Mouse (Mus musculus): ENCODE measurements around the gene Fbxo42.

Fbxo42 gene

GRCm38 (mm10) chr4:141147112-141148008 is at the start of gene Fbxo42:
Gene Fbxo42 (plus strand): TSS chr4:141147913.
- DNase-seq (ENCODE audit: low spot score) = peak; percentile 95

- DNase-seq (ENCODE audit: low spot score) = no peak
Measured at GRCm38 (mm10) chr4:141098935-141099334, 48.8 kb upstream of the Fbxo42 start.

GRCm38 (mm10) chr4:141099956-141100355 is 47.8 kb upstream of the Fbxo42 start:
- DNase-seq (ENCODE audit: low spot score) = no peak

- no peak for DNase-seq (ENCODE audit: low spot score)
Measured at GRCm38 (mm10) chr4:141101291-141101690, 46.4 kb upstream of the Fbxo42 start.

GRCm38 (mm10) chr4:141101855-141102254 is 45.9 kb upstream of the Fbxo42 start:
- no peak for DNase-seq (ENCODE audit: low spot score)

- DNase-seq (ENCODE audit: low spot score) = no peak
Measured at GRCm38 (mm10) chr4:141106526-141107183, 41.1 kb upstream of the Fbxo42 start.

- no peak for DNase-seq (ENCODE audit: low spot score)
Measured at GRCm38 (mm10) chr4:141108196-141108732, 39.4 kb upstream of the Fbxo42 start.

- no peak for DNase-seq (ENCODE audit: low spot score)
Measured at GRCm38 (mm10) chr4:141113831-141114230, 33.9 kb upstream of the Fbxo42 start.

- DNase-seq (ENCODE audit: low spot score) = peak; percentile 49
Measured at GRCm38 (mm10) chr4:141114521-141114981, 33.2 kb upstream of the Fbxo42 start.

GRCm38 (mm10) chr4:141115398-141115797 is 32.3 kb upstream of the Fbxo42 start:
- DNase-seq (ENCODE audit: low spot score) = no peak

GRCm38 (mm10) chr4:141118691-141119090 is 29.0 kb upstream of the Fbxo42 start:
- no peak for DNase-seq (ENCODE audit: low spot score)

GRCm38 (mm10) chr4:141120700-141121099 is 27.0 kb upstream of the Fbxo42 start:
- peak; percentile 71 for DNase-seq (ENCODE audit: low spot score)

- no peak for DNase-seq (ENCODE audit: low spot score)
Measured at GRCm38 (mm10) chr4:141122663-141123062, 25.1 kb upstream of the Fbxo42 start.

GRCm38 (mm10) chr4:141123065-141123464 is 24.6 kb upstream of the Fbxo42 start:
- DNase-seq (ENCODE audit: low spot score) = no peak

GRCm38 (mm10) chr4:141129190-141129710 is 18.5 kb upstream of the Fbxo42 start:
- DNase-seq (ENCODE audit: low spot score) = no peak

GRCm38 (mm10) chr4:141130704-141131342 is 16.9 kb upstream of the Fbxo42 start:
- DNase-seq (ENCODE audit: low spot score) = peak; percentile 60

GRCm38 (mm10) chr4:141131531-141132061 is 16.1 kb upstream of the Fbxo42 start:
- DNase-seq (ENCODE audit: low spot score) = no peak

GRCm38 (mm10) chr4:141132191-141132590 is 15.5 kb upstream of the Fbxo42 start:
- no peak for DNase-seq (ENCODE audit: low spot score)

- no peak for DNase-seq (ENCODE audit: low spot score)
Measured at GRCm38 (mm10) chr4:141133227-141133626, 14.5 kb upstream of the Fbxo42 start.

GRCm38 (mm10) chr4:141134031-141134441 is 13.7 kb upstream of the Fbxo42 start:
- no peak for DNase-seq (ENCODE audit: low spot score)

- no peak for DNase-seq (ENCODE audit: low spot score)
Measured at GRCm38 (mm10) chr4:141134751-141135530, 12.8 kb upstream of the Fbxo42 start.
